Mouse (Mus musculus) midbrain, embryonic 16.5 days (tissue): ENCODE measurements around the gene Map3k11. TPM values are rescaled to one million over a fixed set of nuclear protein-coding genes. Genes with fewer than 3 reads are reported as not detected.

ENCODE experiments used
- ATAC-seq: fragments of 200-750 bp; cut with Nextera tagmentation; 2 replicates; pipeline ENCODE4 v1.8.0; 2017; ENCODE audit warnings: moderate TSS enrichment
- H3K27ac ChIP-seq: fragments of 300-500 bp; sonication (generic); 2 replicates; pipeline ENCODE4 v1.5.1; 2014; ENCODE audit warnings: mild to moderate bottlenecking, low read length, mixed read lengths
- H3K27me3 ChIP-seq: fragments of 300-500 bp; sonication (generic); 2 replicates; pipeline ENCODE4 v1.6.1; 2014; ENCODE audit warnings: low read depth, low read length, mixed read lengths; ENCODE audit not compliant: control insufficient read depth, insufficient read depth
- H3K36me3 ChIP-seq: fragments of 300-500 bp; sonication (generic); 2 replicates; pipeline ENCODE4 v1.6.1; 2014; ENCODE audit warnings: mild to moderate bottlenecking, low read length, moderate library complexity, mixed read lengths; ENCODE audit not compliant: control insufficient read depth, insufficient read depth
- H3K4me1 ChIP-seq: fragments of 300-500 bp; sonication (generic); 2 replicates; pipeline ENCODE4 v1.6.1; 2014; ENCODE audit warnings: mild to moderate bottlenecking, low read length, mixed read lengths; ENCODE audit not compliant: control insufficient read depth, insufficient read depth
- H3K4me2 ChIP-seq: fragments of 300-500 bp; sonication (generic); 2 replicates; pipeline ENCODE4 v1.6.1; 2014; ENCODE audit warnings: mild to moderate bottlenecking, low read length, mixed read lengths
- H3K4me3 ChIP-seq: fragments of 300-500 bp; sonication (generic); 2 replicates; pipeline ENCODE4 v1.5.1; 2014; ENCODE audit warnings: low read depth, mild to moderate bottlenecking, low read length, moderate library complexity, mixed read lengths
- H3K9ac ChIP-seq: fragments of 300-500 bp; sonication (generic); 2 replicates; pipeline ENCODE4 v1.6.1; 2014; ENCODE audit warnings: low read depth, low read length, mixed read lengths
- H3K9me3 ChIP-seq: fragments of 300-500 bp; sonication (generic); replicated peaks from 2 replicates; pipeline ENCODE4 v1.6.1; 2014; ENCODE audit warnings: mild to moderate bottlenecking, low read length, mixed read lengths; ENCODE audit not compliant: control insufficient read depth, poor library complexity, severe bottlenecking
- WGBS: fragments of 180-500 bp; shearing (Covaris S2); extraction: QIAGEN DNeasy Blood & Tissue Kit; methylation state at CpG from one replicate; pipeline ENCODE4 v1.1.7; 2014; 5-methylcytosine and 5-hydroxymethylcytosine counted together
- polyA plus RNA-seq: library from polyadenylated mRNA; unstranded; fragments of >200 nt; fragmentation: Nextera tagmentation; extraction: Ambion mirVana; gene quantifications from 2 replicates; pipeline ENCODE4 v1.2.1, GENCODE M21; 2015

The Map3k11 gene
- polyA plus RNA-seq, 1 experiment from 2014 or later, result 9.5 TPM

DNA sequence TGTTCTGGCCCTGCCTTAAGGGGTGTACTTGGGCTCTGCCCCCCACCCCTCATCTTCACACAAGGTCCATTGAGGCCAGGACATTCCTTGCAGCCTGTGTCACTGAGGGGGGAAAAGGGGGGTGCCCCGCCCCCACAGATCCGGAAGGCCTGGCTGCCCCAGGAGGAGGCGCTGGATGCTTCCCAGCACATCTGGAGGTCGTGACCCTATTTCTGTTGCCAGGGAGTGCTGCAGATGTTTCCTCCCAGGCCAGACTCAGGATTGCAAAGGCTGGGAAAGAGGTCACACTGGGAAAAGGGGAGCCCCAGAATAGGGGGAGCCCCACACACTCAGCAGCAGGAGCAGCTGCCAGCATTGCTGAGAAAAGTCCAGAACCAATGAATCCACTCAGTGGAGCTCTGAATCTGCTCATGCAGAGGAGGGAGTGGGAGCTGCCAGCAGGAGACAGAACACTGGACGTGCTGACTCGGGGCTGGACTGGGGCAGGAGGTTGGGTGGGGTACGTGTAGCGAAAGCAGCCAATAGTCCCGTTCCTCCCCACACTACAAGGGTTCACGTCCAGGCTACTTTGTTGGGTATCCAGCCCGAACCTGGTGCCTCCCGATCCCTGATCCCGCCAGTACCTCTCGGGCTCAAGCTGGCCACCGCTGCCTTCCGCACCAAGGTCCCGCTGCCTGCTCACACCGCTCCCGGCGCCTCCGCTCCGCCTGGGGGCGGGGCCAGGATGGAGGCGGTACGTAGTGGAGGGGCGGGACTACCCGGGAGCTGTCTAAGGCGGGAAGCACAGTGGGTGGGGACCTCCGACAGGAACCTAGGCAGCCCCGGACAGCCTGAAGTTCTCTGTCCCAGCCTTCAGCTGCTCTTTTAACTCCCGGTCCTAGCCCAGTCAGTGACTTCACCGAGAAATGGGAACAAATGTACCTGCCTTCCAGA is 25.3 kb upstream of the Map3k11 start, which contains the start of gene Sipa1:
Sipa1 (minus strand) TSS at position 727 of the 933 bp plus-strand sequence.
- Histone ChIP-seq H3K4me1 (no peaks in the 10 kb centered on the region; the same call in none of the 2 replicates), H3K4me3 (peak within 1 kb of the TSS; percentile 32), H3K27ac (peak within 1 kb of the TSS; percentile 61), H3K9me3 (no peaks in the 10 kb centered on the region), H3K36me3 (peaks cover 21% of the 10 kb centered on the region), H3K9ac (peak within 1 kb of the TSS; percentile 37), H3K27me3 (no peaks in the 10 kb centered on the region), H3K4me2 (peak within 1 kb of the TSS; percentile 43)
- WGBS, result 3% methylated on average over 32 of the region's 32 CpGs
- ATAC-seq, result peak; percentile 81

GRCm38 (mm10) chr19:5664669-5665257 is 23.8 kb upstream of the Map3k11 start:
- H3K36me3 ChIP-seq, result peaks cover 21% of the 10 kb centered on the region

GRCm38 (mm10) chr19:5665465-5665864 is 23.1 kb upstream of the Map3k11 start:
- Histone ChIP-seq H3K27me3 (no peaks in the 10 kb centered on the region), H3K4me1 (no peaks in the 10 kb centered on the region; the same call in none of the 2 replicates), H3K27ac (no peak overlapping the region), H3K4me3 (no peak overlapping the region), H3K4me2 (no peak overlapping the region), H3K36me3 (peaks cover 21% of the 10 kb centered on the region), H3K9ac (no peak overlapping the region), H3K9me3 (no peaks in the 10 kb centered on the region)
- WGBS, result 94% methylated on average over 15 of the region's 15 CpGs
- ATAC-seq, result no peak

More at GRCm38 (mm10) chr19:5664669-5665257, 23.8 kb upstream of the Map3k11 start:
- no peak for ATAC-seq
- H3K9ac ChIP-seq, result no peak overlapping the region
- H3K4me3 ChIP-seq, result no peak overlapping the region
- H3K9me3 ChIP-seq, result no peaks in the 10 kb centered on the region
- H3K27me3 ChIP-seq, result no peaks in the 10 kb centered on the region
- 90% methylated on average over 10 of the region's 10 CpGs for WGBS
- no peak overlapping the region for H3K4me2 ChIP-seq
- H3K4me1 ChIP-seq, result no peaks in the 10 kb centered on the region; the same call in none of the 2 replicates
- no peak overlapping the region for H3K27ac ChIP-seq

- Histone ChIP-seq H3K9me3 (no peaks in the 10 kb centered on the region), H3K36me3 (peaks cover 25% of the 10 kb centered on the region), H3K4me1 (no peaks in the 10 kb centered on the region; the same call in none of the 2 replicates), H3K4me3 (no peak overlapping the region), H3K27me3 (no peaks in the 10 kb centered on the region), H3K9ac (no peak overlapping the region), H3K4me2 (no peak overlapping the region), H3K27ac (no peak overlapping the region)
- ATAC-seq, result no peak
- 94% methylated on average over 18 of the region's 18 CpGs for WGBS
Measured at GRCm38 (mm10) chr19:5666386-5666785, 22.2 kb upstream of the Map3k11 start.

GRCm38 (mm10) chr19:5668372-5668771 is 20.2 kb upstream of the Map3k11 start:
- WGBS, result 87% methylated on average over 4 of the region's 4 CpGs
- no peak overlapping the region for H3K27ac ChIP-seq
- H3K4me1 ChIP-seq, result no peaks in the 10 kb centered on the region; the same call in none of the 2 replicates
- no peak overlapping the region for H3K4me2 ChIP-seq
- no peak for ATAC-seq
- H3K36me3 ChIP-seq, result peaks cover 38% of the 10 kb centered on the region
- H3K4me3 ChIP-seq, result no peak overlapping the region
- H3K9ac ChIP-seq, result no peak overlapping the region
- no peaks in the 10 kb centered on the region for H3K27me3 ChIP-seq
- no peaks in the 10 kb centered on the region for H3K9me3 ChIP-seq

DNA sequence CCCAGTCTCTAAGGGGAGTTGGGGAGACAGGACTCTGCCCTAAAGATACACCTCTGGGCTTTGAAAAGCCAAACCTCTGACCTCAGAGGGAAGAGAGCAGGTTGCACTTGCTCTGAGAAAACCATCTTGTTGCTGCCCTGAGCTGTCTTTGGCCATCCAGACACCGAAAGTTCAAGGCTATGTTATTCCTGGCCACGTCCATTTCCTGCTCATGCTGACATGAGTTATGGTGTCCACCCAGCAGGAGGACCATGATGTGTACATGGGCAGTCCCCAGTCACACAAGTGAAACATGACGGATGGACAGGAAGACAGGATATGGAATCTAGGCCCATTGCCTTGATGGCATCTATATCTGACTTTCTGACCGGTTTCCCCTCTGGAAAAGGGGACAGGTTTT is 8.1 kb upstream of the Map3k11 start:
- no peak overlapping the region for H3K4me2 ChIP-seq
- no peaks in the 10 kb centered on the region for H3K4me1 ChIP-seq
- H3K9me3 ChIP-seq, result no peaks in the 10 kb centered on the region
- H3K36me3 ChIP-seq, result peaks cover 61% of the 10 kb centered on the region
- ATAC-seq, result no peak
- H3K27ac ChIP-seq, result no peak overlapping the region
- no peak overlapping the region for H3K9ac ChIP-seq
- no peaks in the 10 kb centered on the region for H3K27me3 ChIP-seq
- 92% methylated on average over 4 of the region's 4 CpGs for WGBS
- H3K4me3 ChIP-seq, result no peak overlapping the region

GRCm38 (mm10) chr19:5684236-5684635 is 4.3 kb upstream of the Map3k11 start:
- Histone ChIP-seq H3K4me3 (no peak overlapping the region), H3K9me3 (no peaks in the 10 kb centered on the region), H3K27ac (no peak overlapping the region), H3K36me3 (peaks cover 53% of the 10 kb centered on the region), H3K4me1 (peaks cover 10% of the 10 kb centered on the region), H3K4me2 (no peak overlapping the region), H3K9ac (no peak overlapping the region), H3K27me3 (no peaks in the 10 kb centered on the region)
- no peak for ATAC-seq
- WGBS, result 93% methylated on average over 12 of the region's 12 CpGs

DNA sequence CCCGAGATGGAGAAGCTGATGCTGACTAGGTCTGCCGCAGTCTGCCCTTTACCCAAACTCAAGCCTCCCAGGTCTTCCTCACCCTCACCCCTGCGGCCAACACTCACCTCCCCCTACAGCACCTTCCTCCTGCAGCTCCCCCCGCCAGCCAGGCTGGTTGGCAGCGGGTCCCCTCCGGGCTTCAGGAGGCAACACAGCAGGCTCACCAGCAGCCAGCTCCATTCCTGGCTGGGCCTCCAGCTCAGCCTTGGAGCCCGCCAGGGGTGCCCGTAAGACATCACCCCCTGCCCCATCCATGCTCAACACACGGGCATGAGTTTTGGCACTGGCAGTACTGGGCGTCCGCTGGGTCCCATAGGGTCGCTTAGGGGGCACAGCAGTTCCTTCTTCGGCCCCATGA is 3.6 kb upstream of the Map3k11 start:
- H3K27me3 ChIP-seq, result no peaks in the 10 kb centered on the region
- H3K4me2 ChIP-seq, result no peak overlapping the region
- peaks cover 16% of the 10 kb centered on the region for H3K4me1 ChIP-seq
- WGBS, result 97% methylated on average over 13 of the region's 13 CpGs
- H3K36me3 ChIP-seq, result peaks cover 46% of the 10 kb centered on the region
- ATAC-seq, result no peak
- no peak overlapping the region for H3K4me3 ChIP-seq
- H3K27ac ChIP-seq, result no peak overlapping the region
- no peak overlapping the region for H3K9ac ChIP-seq
- no peaks in the 10 kb centered on the region for H3K9me3 ChIP-seq

DNA sequence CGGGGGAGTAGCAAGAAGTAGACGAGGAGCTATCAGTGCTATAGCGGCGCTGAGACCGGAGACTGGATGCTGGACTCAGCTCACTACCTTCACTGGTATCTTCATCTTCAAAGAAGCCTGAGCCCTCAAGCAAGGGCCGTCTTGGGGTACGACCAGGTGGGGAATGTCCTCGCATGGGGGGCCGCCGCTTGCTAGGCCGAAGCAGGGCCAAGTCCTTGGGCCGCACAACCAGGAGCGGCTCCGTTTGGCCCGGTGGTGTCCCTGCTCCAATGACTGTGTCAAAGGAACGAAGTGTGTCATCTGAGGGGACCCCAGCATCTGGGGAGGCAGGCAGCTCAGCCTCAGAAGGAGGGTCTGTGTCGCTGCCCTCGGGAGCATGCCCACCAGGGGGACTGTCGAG is 3.1 kb upstream of the Map3k11 start:
- no peaks in the 10 kb centered on the region for H3K27me3 ChIP-seq
- peaks cover 20% of the 10 kb centered on the region for H3K4me1 ChIP-seq
- H3K36me3 ChIP-seq, result peaks cover 43% of the 10 kb centered on the region

More for the DNA sequence above, 3.1 kb upstream of the Map3k11 start:
- H3K9ac ChIP-seq, result no peak overlapping the region
- H3K9me3 ChIP-seq, result no peaks in the 10 kb centered on the region
- H3K4me3 ChIP-seq, result no peak overlapping the region
- H3K4me2 ChIP-seq, result no peak overlapping the region
- ATAC-seq, result no peak
- H3K27ac ChIP-seq, result no peak overlapping the region
- 94% methylated on average over 19 of the region's 19 CpGs for WGBS
